Mouse (Mus musculus) intestine, postnatal 0 days (tissue): ENCODE results near the gene Vgf. TPM values are rescaled to one million over a fixed set of nuclear protein-coding genes. Genes with fewer than 3 reads are reported as not detected.
A peak's percentile ranks its signal among the peaks of the same experiment; 100 is the strongest.

Experiments
- ATAC-seq: fragments of 200-750 bp; cut with Nextera tagmentation; 2 replicates; pipeline ENCODE4 v1.8.0; 2017; ENCODE audit warnings: mild to moderate bottlenecking, moderate TSS enrichment, moderate library complexity
- H3K27ac ChIP-seq: fragments of 300-500 bp; sonication (generic); 2 replicates; pipeline ENCODE4 v1.5.1; 2014; ENCODE audit warnings: mild to moderate bottlenecking, low read depth, low read length, moderate library complexity
- H3K27me3 ChIP-seq: fragments of 300-500 bp; sonication (generic); replicated peaks from 2 replicates; pipeline ENCODE4 v1.6.1; 2014; ENCODE audit warnings: low read length, mixed read lengths; ENCODE audit not compliant: control insufficient read depth, insufficient read depth
- H3K36me3 ChIP-seq: fragments of 300-500 bp; sonication (generic); 2 replicates; pipeline ENCODE4 v1.6.1; 2014; ENCODE audit warnings: mild to moderate bottlenecking, moderate library complexity; ENCODE audit not compliant: control insufficient read depth, insufficient read depth
- H3K4me1 ChIP-seq: fragments of 300-500 bp; sonication (generic); replicated peaks from 2 replicates; pipeline ENCODE4 v1.6.1; 2014; ENCODE audit warnings: antibody characterized with exemption, low read length, mixed read lengths; ENCODE audit not compliant: control insufficient read depth, insufficient read depth
- H3K4me2 ChIP-seq: fragments of 300-500 bp; sonication (generic); replicated peaks from 2 replicates; pipeline ENCODE4 v1.6.1; 2014; ENCODE audit warnings: low read depth, mild to moderate bottlenecking, moderate library complexity
- H3K4me3 ChIP-seq: fragments of 300-500 bp; sonication (generic); 2 replicates; pipeline ENCODE4 v1.5.1; 2014; ENCODE audit warnings: low read depth, low read length
- H3K9ac ChIP-seq: fragments of 300-500 bp; sonication (generic); 2 replicates; pipeline ENCODE4 v1.6.1; 2014; ENCODE audit warnings: mild to moderate bottlenecking, low read depth, low read length
- H3K9me3 ChIP-seq: fragments of 300-500 bp; sonication (generic); 2 replicates; pipeline ENCODE4 v1.6.1; 2016; ENCODE audit warnings: mixed run types; ENCODE audit not compliant: control insufficient read depth
- CTCF ChIP-seq: sonication (generic); IDR thresholded peaks from 2 replicates; pipeline ENCODE4 v1.5.1; 2016; ENCODE audit warnings: low read depth, mild to moderate bottlenecking, control low read depth, antibody characterized with exemption, moderate library complexity
- WGBS: fragments of 180-500 bp; shearing (Covaris S2); extraction: QIAGEN DNeasy Blood & Tissue Kit; methylation state at CpG from one replicate; pipeline ENCODE4 v1.1.7; 2014; 5-methylcytosine and 5-hydroxymethylcytosine counted together
- polyA plus RNA-seq: library from polyadenylated mRNA; unstranded; fragments of >200 nt; fragmentation: Nextera tagmentation; extraction: Ambion mirVana; gene quantifications from 2 replicates; pipeline ENCODE4 v1.2.1, GENCODE M21; 2015

Vgf gene
- polyA plus RNA-seq, 1 experiment from 2014 or later, result 1.6 TPM

- H3K9ac ChIP-seq, result peak within 1 kb of the TSS; percentile 73
- peak within 1 kb of the TSS; percentile 72 for H3K27ac ChIP-seq
- peak within 1 kb of the TSS; percentile 85 for H3K4me3 ChIP-seq
- no peaks in the 10 kb centered on the region for H3K9me3 ChIP-seq
- 0 out of 2 replicates have a peak, but pooled peaks cover 5% of the 10 kb centered on the region for H3K4me1 ChIP-seq
- no peak for TF ChIP-seq CTCF
- WGBS, result under 1% methylated on average over 48 of the region's 48 CpGs
- peak; percentile 88 for ATAC-seq
- no peaks in the 10 kb centered on the region for H3K27me3 ChIP-seq
- peak within 1 kb of the TSS; percentile 90 for H3K4me2 ChIP-seq
- peaks cover 17% of the 10 kb centered on the region for H3K36me3 ChIP-seq
Observed at GRCm38 (mm10) chr5:137045402-137046323, 19.5 kb downstream of the Vgf start, which contains the start of gene Ap1s1. Ap1s1 (minus strand) TSS chr5:137046135.

- no peak overlapping the region for H3K9ac ChIP-seq
- TF ChIP-seq CTCF, result no peak
- peak overlapping the region; percentile 85 for H3K4me3 ChIP-seq
- peaks cover 13% of the 10 kb centered on the region for H3K36me3 ChIP-seq
- no peaks in the 10 kb centered on the region for H3K27me3 ChIP-seq
- no peak; the same call in 1 of the 2 replicates for ATAC-seq
- H3K9me3 ChIP-seq, result no peaks in the 10 kb centered on the region
- 0 out of 2 replicates have a peak, but pooled peaks cover 5% of the 10 kb centered on the region for H3K4me1 ChIP-seq
- WGBS, result 18% methylated on average over 5 of the region's 5 CpGs
- no peak overlapping the region for H3K27ac ChIP-seq
- peak overlapping the region; percentile 90 for H3K4me2 ChIP-seq
Observed at GRCm38 (mm10) chr5:137046324-137046718, 20.1 kb downstream of the Vgf start.

GRCm38 (mm10) chr5:137046991-137047390, 20.8 kb downstream of the Vgf start:
- Histone ChIP-seq H3K9ac (no peak overlapping the region), H3K4me1 (0 out of 2 replicates have a peak, but pooled peaks cover 5% of the 10 kb centered on the region), H3K4me2 (no peak overlapping the region), H3K27me3 (no peaks in the 10 kb centered on the region), H3K36me3 (peaks cover 8% of the 10 kb centered on the region; the same call in 1 of the 2 replicates), H3K27ac (no peak overlapping the region), H3K4me3 (no peak overlapping the region), H3K9me3 (no peaks in the 10 kb centered on the region)
- no peak for ATAC-seq
- no peak for TF ChIP-seq CTCF

GRCm38 (mm10) chr5:137051125-137051524, 24.9 kb downstream of the Vgf start:
- no peak for ATAC-seq
- no peak for TF ChIP-seq CTCF
- 32% methylated on average over 6 of the region's 6 CpGs for WGBS
- Histone ChIP-seq H3K4me1 (0 out of 2 replicates have a peak, but pooled peaks cover 2% of the 10 kb centered on the region), H3K9me3 (no peaks in the 10 kb centered on the region), H3K27ac (no peak overlapping the region; the same call in 1 of the 2 replicates), H3K4me2 (no peak overlapping the region), H3K9ac (no peak overlapping the region), H3K36me3 (no peaks in the 10 kb centered on the region), H3K27me3 (no peaks in the 10 kb centered on the region), H3K4me3 (no peak overlapping the region)

GRCm38 (mm10) chr5:137051914-137052505, 25.8 kb downstream of the Vgf start:
- Histone ChIP-seq H3K4me2 (no peak overlapping the region), H3K27ac (0 out of 2 replicates have a peak overlapping the region, but pooled peaks have one; percentile 28), H3K9ac (no peak overlapping the region), H3K27me3 (no peaks in the 10 kb centered on the region), H3K4me1 (0 out of 2 replicates have a peak, but pooled peaks cover 2% of the 10 kb centered on the region), H3K9me3 (no peaks in the 10 kb centered on the region), H3K36me3 (no peaks in the 10 kb centered on the region), H3K4me3 (no peak overlapping the region)
- peak; percentile 73 for ATAC-seq
- TF ChIP-seq CTCF, result no peak
- WGBS, result 51% methylated on average over 5 of the region's 5 CpGs

GRCm38 (mm10) chr5:137054299-137054698, 28.1 kb downstream of the Vgf start:
- Histone ChIP-seq H3K9ac (no peak overlapping the region), H3K36me3 (no peaks in the 10 kb centered on the region), H3K27ac (no peak overlapping the region), H3K27me3 (no peaks in the 10 kb centered on the region), H3K4me3 (no peak overlapping the region), H3K4me1 (0 out of 2 replicates have a peak, but pooled peaks cover 2% of the 10 kb centered on the region), H3K9me3 (no peaks in the 10 kb centered on the region), H3K4me2 (no peak overlapping the region)
- WGBS, result 84% methylated on average over 7 of the region's 7 CpGs
- ATAC-seq, result no peak
- TF ChIP-seq CTCF, result no peak
